Mouse (Mus musculus) forebrain, embryonic 16.5 days (tissue): Measurements from ENCODE around the gene Gm20388. TPM values are rescaled to one million over a fixed set of nuclear protein-coding genes. Genes with fewer than 3 reads are reported as not detected.

Source experiments
- ATAC-seq: fragments of 200-750 bp; cut with Nextera tagmentation; 2 replicates; pipeline ENCODE4 v1.8.0; 2017; ENCODE audit warnings: mild to moderate bottlenecking, moderate library complexity
- H3K27ac ChIP-seq: fragments of 300-500 bp; sonication (generic); 2 replicates; pipeline ENCODE4 v1.5.1; 2014; ENCODE audit warnings: low read length, control low read depth
- H3K27me3 ChIP-seq: fragments of 300-500 bp; sonication (generic); replicated peaks from 2 replicates; pipeline ENCODE4 v1.6.1; 2014; ENCODE audit warnings: low read length; ENCODE audit not compliant: control insufficient read depth, insufficient read depth
- H3K36me3 ChIP-seq: fragments of 300-500 bp; sonication (generic); 2 replicates; pipeline ENCODE4 v1.6.1; 2014; ENCODE audit not compliant: control insufficient read depth, insufficient read depth
- H3K4me1 ChIP-seq: fragments of 300-500 bp; sonication (generic); replicated peaks from 2 replicates; pipeline ENCODE4 v1.6.1; 2014; ENCODE audit warnings: low read length; ENCODE audit not compliant: control insufficient read depth, insufficient read depth
- H3K4me2 ChIP-seq: fragments of 300-500 bp; sonication (generic); 2 replicates; pipeline ENCODE4 v1.6.1; 2014; ENCODE audit warnings: mild to moderate bottlenecking, low read length, control low read depth
- H3K4me3 ChIP-seq: fragments of 300-500 bp; sonication (generic); replicated peaks from 2 replicates; pipeline ENCODE4 v1.5.1; 2014; ENCODE audit warnings: mild to moderate bottlenecking, low read length, control low read depth
- H3K9ac ChIP-seq: fragments of 300-500 bp; sonication (generic); replicated peaks from 2 replicates; pipeline ENCODE4 v1.6.1; 2014; ENCODE audit warnings: low read depth, low read length, control low read depth
- H3K9me3 ChIP-seq: fragments of 300-500 bp; sonication (generic); 2 replicates; pipeline ENCODE4 v1.6.1; 2016; ENCODE audit warnings: low read length; ENCODE audit not compliant: control insufficient read depth
- WGBS: fragments of 180-500 bp; shearing (Covaris S2); extraction: QIAGEN DNeasy Blood & Tissue Kit; methylation state at CpG from one replicate; pipeline ENCODE4 v1.1.7; 2014; 5-methylcytosine and 5-hydroxymethylcytosine counted together
- polyA plus RNA-seq: library from polyadenylated mRNA; unstranded; fragments of >200 nt; fragmentation: Nextera tagmentation; extraction: Ambion mirVana; gene quantifications from 2 replicates; pipeline ENCODE4 v1.2.1, GENCODE M21; 2015

Gene Gm20388
- polyA plus RNA-seq, 1 experiment from 2014 or later: 4.7 TPM

GRCm38 (mm10) chr8:124282878-124283630 lies 4372.4 kb downstream of the Gm20388 start:
- Histone ChIP-seq H3K27ac (peak overlapping the region; percentile 86), H3K4me3 (no peak overlapping the region), H3K4me2 (no peak overlapping the region), H3K9ac (no peak overlapping the region), H3K4me1 (peaks cover 62% of the 10 kb centered on the region), H3K36me3 (no peaks in the 10 kb centered on the region), H3K27me3 (no peaks in the 10 kb centered on the region), H3K9me3 (no peaks in the 10 kb centered on the region)
- 55% methylated on average over 12 of the region's 12 CpGs for whole genome bisulfite sequencing
- no peak for ATAC-seq

GRCm38 (mm10) chr8:124283644-124284332 lies 4373.1 kb downstream of the Gm20388 start:
- ATAC-seq: no peak
- H3K4me3 ChIP-seq: no peak overlapping the region
- 0 out of 2 replicates have a peak overlapping the region, but pooled peaks have one; percentile 15 for H3K9ac ChIP-seq
- H3K4me1 ChIP-seq: peaks cover 63% of the 10 kb centered on the region
- no peaks in the 10 kb centered on the region for H3K36me3 ChIP-seq
- no peaks in the 10 kb centered on the region for H3K27me3 ChIP-seq
- H3K4me2 ChIP-seq: no peak overlapping the region
- no peaks in the 10 kb centered on the region for H3K9me3 ChIP-seq
- 19% methylated on average over 11 of the region's 11 CpGs for WGBS
- H3K27ac ChIP-seq: peak overlapping the region; percentile 86

GRCm38 (mm10) chr8:124284333-124284711 lies 4373.7 kb downstream of the Gm20388 start:
- H3K4me3 ChIP-seq: no peak overlapping the region
- H3K4me1 ChIP-seq: peaks cover 68% of the 10 kb centered on the region
- 6% methylated on average over 6 of the region's 6 CpGs for WGBS
- peak; percentile 63 for ATAC-seq
- H3K27me3 ChIP-seq: no peaks in the 10 kb centered on the region
- no peak overlapping the region for H3K4me2 ChIP-seq
- H3K27ac ChIP-seq: peak overlapping the region; percentile 86
- H3K9me3 ChIP-seq: no peaks in the 10 kb centered on the region
- H3K9ac ChIP-seq: no peak overlapping the region; the same call in 1 of the 2 replicates
- no peaks in the 10 kb centered on the region for H3K36me3 ChIP-seq

- Histone ChIP-seq H3K4me2 (no peak overlapping the region), H3K9me3 (no peaks in the 10 kb centered on the region), H3K4me1 (peaks cover 73% of the 10 kb centered on the region), H3K4me3 (no peak overlapping the region), H3K36me3 (no peaks in the 10 kb centered on the region), H3K27me3 (no peaks in the 10 kb centered on the region), H3K27ac (peak overlapping the region; percentile 86), H3K9ac (peak overlapping the region; percentile 27; the same call in 1 of the 2 replicates)
- ATAC-seq: peak; percentile 34
- under 1% methylated on average over 9 of the region's 9 CpGs for WGBS
Observed at GRCm38 (mm10) chr8:124284984-124285576, 4374.4 kb downstream of the Gm20388 start.

GRCm38 (mm10) chr8:124286461-124287124 lies 4376.0 kb downstream of the Gm20388 start:
- Histone ChIP-seq H3K4me3 (no peak overlapping the region), H3K36me3 (no peaks in the 10 kb centered on the region), H3K4me1 (peaks cover 85% of the 10 kb centered on the region), H3K4me2 (no peak overlapping the region), H3K9me3 (no peaks in the 10 kb centered on the region), H3K27ac (peak overlapping the region; percentile 11), H3K9ac (no peak overlapping the region), H3K27me3 (no peaks in the 10 kb centered on the region)
- ATAC-seq: no peak
- 52% methylated on average over 4 of the region's 4 CpGs for WGBS

GRCm38 (mm10) chr8:124288215-124288864 lies 4377.7 kb downstream of the Gm20388 start:
- Histone ChIP-seq H3K36me3 (no peaks in the 10 kb centered on the region), H3K4me3 (no peak overlapping the region), H3K27ac (peak overlapping the region; percentile 77; the same call in 1 of the 2 replicates), H3K27me3 (no peaks in the 10 kb centered on the region), H3K9ac (no peak overlapping the region), H3K9me3 (no peaks in the 10 kb centered on the region), H3K4me1 (peaks cover 78% of the 10 kb centered on the region), H3K4me2 (no peak overlapping the region)
- 77% methylated on average over 4 of the region's 4 CpGs for WGBS
- no peak for ATAC-seq

- ATAC-seq: peak; percentile 47; the same call in 1 of the 2 replicates
- Histone ChIP-seq H3K4me2 (no peak overlapping the region), H3K9ac (no peak overlapping the region), H3K4me1 (peaks cover 75% of the 10 kb centered on the region), H3K27me3 (no peaks in the 10 kb centered on the region), H3K27ac (peak overlapping the region; percentile 77), H3K9me3 (no peaks in the 10 kb centered on the region), H3K4me3 (no peak overlapping the region), H3K36me3 (no peaks in the 10 kb centered on the region)
- WGBS: 60% methylated on average over 5 of the region's 5 CpGs
Observed at GRCm38 (mm10) chr8:124289481-124290050, 4378.9 kb downstream of the Gm20388 start.

GRCm38 (mm10) chr8:124290911-124291691 lies 4380.5 kb downstream of the Gm20388 start:
- Histone ChIP-seq H3K4me3 (no peak overlapping the region), H3K4me2 (no peak overlapping the region), H3K4me1 (peaks cover 65% of the 10 kb centered on the region), H3K36me3 (no peaks in the 10 kb centered on the region), H3K27me3 (no peaks in the 10 kb centered on the region), H3K9me3 (no peaks in the 10 kb centered on the region), H3K9ac (no peak overlapping the region), H3K27ac (peak overlapping the region; percentile 63; the same call in 1 of the 2 replicates)
- no peak for ATAC-seq
- 83% methylated on average over 9 of the region's 9 CpGs for WGBS
